Mouse (Mus musculus): ENCODE results near the gene Fbxw11. TPM values are rescaled to one million over a fixed set of nuclear protein-coding genes. Genes with fewer than 3 reads are reported as not detected.

The Fbxw11 gene
- polyA plus RNA-seq, 1 experiment from 2014 or later, result 114 TPM

DNA sequence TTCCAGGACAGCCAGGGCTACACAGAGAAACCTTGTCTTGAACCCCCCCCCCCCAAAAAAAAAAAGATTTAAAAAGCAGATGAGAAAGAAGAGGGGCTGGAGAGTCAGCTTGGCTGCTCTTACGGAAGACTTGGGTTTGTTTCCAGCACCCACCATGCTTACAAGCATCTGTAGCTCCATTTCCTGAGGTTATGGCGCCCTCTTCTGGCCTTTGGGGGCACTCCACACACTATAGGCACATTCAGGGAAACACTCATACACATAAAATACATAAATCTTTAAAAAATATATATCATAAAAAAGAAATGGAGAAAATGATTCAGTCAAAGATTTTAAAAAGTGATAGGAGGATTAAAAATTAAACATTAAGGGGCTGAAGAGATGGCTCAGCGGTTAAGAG lies 9.0 kb upstream of the Fbxw11 start:
- H3K4me3 ChIP-seq (replicated peaks; ENCODE audit: low read length), result no peak overlapping the region
- 73% methylated on average over 3 of the region's 3 CpGs for WGBS

DNA sequence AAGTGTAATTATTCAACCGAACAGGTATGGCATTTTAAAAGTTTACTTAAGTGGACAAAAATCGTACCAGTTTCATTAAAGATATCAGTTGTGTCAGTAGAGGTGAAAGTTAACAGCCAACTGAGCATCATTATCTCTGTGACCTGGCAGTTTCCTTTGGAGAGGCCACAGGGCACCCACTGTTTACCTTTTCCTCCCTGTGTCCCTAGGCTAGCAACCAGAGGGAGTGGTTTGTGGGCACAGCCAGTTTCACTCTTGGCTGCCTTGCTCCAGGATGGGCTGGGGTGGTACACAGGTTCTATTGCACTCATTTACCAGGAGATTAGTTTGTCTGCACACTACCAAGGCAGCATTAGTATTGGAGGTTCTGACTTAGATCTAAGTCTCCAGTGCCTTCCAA lies 8.4 kb upstream of the Fbxw11 start:
- H3K36me3 ChIP-seq (replicated peaks; ENCODE audit: control insufficient read depth, insufficient read depth), result no peaks in the 10 kb centered on the region
- no peak overlapping the region for H3K9ac ChIP-seq
- H3K4me2 ChIP-seq (replicated peaks), result no peak overlapping the region
- ATAC-seq (ENCODE audit: low FRiP score) (no peak), DNase-seq (ENCODE audit: low spot score) (no peak)
- no peaks in the 10 kb centered on the region for H3K27me3 ChIP-seq (ENCODE audit: control insufficient read depth, insufficient read depth, low read length)
- no peak overlapping the region for H3K27ac ChIP-seq
- 92% methylated on average over 2 of the region's 2 CpGs for WGBS
- H3K9me3 ChIP-seq (ENCODE audit: control insufficient read depth, low read length), result no peaks in the 10 kb centered on the region
- no peak overlapping the region for H3K4me3 ChIP-seq (replicated peaks; ENCODE audit: low read length)
- no peaks in the 10 kb centered on the region for H3K4me1 ChIP-seq (replicated peaks; ENCODE audit: control insufficient read depth, insufficient read depth, low read length)

More for the DNA sequence above, 9.0 kb upstream of the Fbxw11 start:
- Histone ChIP-seq H3K9ac (no peak overlapping the region), H3K9me3 (ENCODE audit: control insufficient read depth, low read length) (no peaks in the 10 kb centered on the region), H3K4me2 (replicated peaks) (no peak overlapping the region), H3K27ac (no peak overlapping the region), H3K27me3 (ENCODE audit: control insufficient read depth, insufficient read depth, low read length) (no peaks in the 10 kb centered on the region), H3K4me1 (replicated peaks; ENCODE audit: control insufficient read depth, insufficient read depth, low read length) (no peaks in the 10 kb centered on the region), H3K36me3 (replicated peaks; ENCODE audit: control insufficient read depth, insufficient read depth) (no peaks in the 10 kb centered on the region)
- no peak for ATAC-seq (ENCODE audit: low FRiP score)
- DNase-seq (ENCODE audit: low spot score), result no peak

DNA sequence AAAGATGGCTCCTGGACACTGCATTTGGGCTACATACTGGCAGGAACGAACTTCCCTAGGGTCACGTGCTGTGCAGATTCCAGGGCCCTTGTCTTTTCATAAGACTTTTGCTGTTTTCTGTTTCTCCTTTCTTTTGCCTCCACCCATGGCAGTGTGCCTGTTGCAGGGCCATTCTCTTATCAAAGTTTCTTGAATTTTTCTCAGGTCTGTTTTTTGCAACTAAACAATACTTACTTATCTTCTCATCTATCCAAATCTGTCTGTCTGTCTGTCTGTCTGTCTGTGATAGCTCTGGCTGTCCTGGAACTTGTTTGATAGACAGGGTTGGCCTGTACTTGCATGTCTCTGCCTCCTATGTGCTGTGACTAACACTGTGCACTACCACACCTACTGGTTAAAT lies 7.7 kb upstream of the Fbxw11 start:
- H3K27ac ChIP-seq, result no peak overlapping the region
- H3K36me3 ChIP-seq (replicated peaks; ENCODE audit: control insufficient read depth, insufficient read depth), result no peaks in the 10 kb centered on the region
- DNase-seq (ENCODE audit: low spot score) (no peak), ATAC-seq (ENCODE audit: low FRiP score) (no peak)
- H3K4me2 ChIP-seq (replicated peaks), result no peak overlapping the region
- no peaks in the 10 kb centered on the region for H3K27me3 ChIP-seq (ENCODE audit: control insufficient read depth, insufficient read depth, low read length)
- no peaks in the 10 kb centered on the region for H3K4me1 ChIP-seq (replicated peaks; ENCODE audit: control insufficient read depth, insufficient read depth, low read length)
- no peaks in the 10 kb centered on the region for H3K9me3 ChIP-seq (ENCODE audit: control insufficient read depth, low read length)
- H3K9ac ChIP-seq, result no peak overlapping the region
- 58% methylated on average over 2 of the region's 2 CpGs for WGBS
- H3K4me3 ChIP-seq (replicated peaks; ENCODE audit: low read length), result no peak overlapping the region

DNA sequence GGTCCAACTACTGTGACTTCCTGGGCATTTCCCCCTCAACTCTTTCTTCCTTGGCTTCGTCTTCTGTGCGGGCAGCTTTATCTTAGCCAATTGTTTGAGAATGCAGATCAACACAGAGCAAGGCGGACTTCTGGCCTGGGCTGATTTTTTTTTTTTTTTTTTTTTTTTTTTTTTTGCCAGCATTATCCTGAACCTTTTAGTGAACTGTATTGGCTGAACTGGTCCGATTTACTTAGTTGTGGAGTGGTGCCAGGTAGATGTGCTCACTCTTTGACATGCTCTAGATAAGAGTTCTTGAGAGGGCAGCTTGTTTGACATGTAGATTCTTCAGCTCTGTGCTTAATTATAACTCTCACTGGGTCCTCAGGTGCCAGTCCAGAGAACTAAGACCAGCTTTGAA lies 6.2 kb upstream of the Fbxw11 start:
- Histone ChIP-seq H3K9ac (no peak overlapping the region), H3K4me2 (replicated peaks) (no peak overlapping the region), H3K36me3 (replicated peaks; ENCODE audit: control insufficient read depth, insufficient read depth) (no peaks in the 10 kb centered on the region), H3K27ac (no peak overlapping the region), H3K9me3 (ENCODE audit: control insufficient read depth, low read length) (no peaks in the 10 kb centered on the region), H3K4me1 (replicated peaks; ENCODE audit: control insufficient read depth, insufficient read depth, low read length) (peaks cover 3% of the 10 kb centered on the region), H3K4me3 (replicated peaks; ENCODE audit: low read length) (no peak overlapping the region), H3K27me3 (ENCODE audit: control insufficient read depth, insufficient read depth, low read length) (no peaks in the 10 kb centered on the region)
- ATAC-seq (ENCODE audit: low FRiP score) (no peak), DNase-seq (ENCODE audit: low spot score) (no peak)
- 86% methylated on average over 4 of the region's 4 CpGs for WGBS

DNA sequence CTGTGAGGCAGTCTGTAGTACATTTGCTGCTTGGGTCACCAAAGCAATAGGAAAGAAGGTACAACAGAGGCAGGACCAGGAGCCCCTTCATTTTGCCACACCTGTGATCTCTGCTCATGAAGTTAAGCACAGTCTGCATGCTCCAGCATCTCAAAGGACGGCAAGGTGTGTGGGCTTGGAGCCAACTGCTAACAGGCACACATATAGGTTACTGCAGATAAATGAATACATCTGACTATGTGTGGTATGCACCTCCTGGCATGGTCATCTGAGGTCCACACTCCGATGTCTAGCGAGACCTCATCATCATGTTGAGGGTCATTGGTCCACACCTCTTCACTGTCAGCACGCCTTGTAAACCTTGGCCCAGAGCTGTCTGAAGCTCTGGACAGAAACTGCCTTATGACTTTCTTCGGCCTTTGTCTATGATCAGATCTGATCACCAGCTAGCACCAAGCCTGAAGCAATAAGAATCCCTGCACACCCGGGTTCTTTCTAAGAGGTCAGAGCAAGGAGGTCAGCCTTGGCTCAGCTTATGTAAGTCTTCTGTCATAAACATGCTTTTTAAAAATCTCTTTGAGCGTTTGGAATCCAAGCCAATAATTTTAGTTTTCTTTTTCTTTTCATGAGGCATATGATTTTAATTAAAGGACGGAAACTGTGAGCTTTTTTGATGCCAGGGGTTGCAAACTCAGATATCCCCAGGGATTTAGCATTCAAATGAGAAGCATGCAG lies 3.8 kb upstream of the Fbxw11 start:
- no peak overlapping the region for H3K9ac ChIP-seq
- no peaks in the 10 kb centered on the region for H3K9me3 ChIP-seq (ENCODE audit: control insufficient read depth, low read length)
- ATAC-seq (ENCODE audit: low FRiP score) (no peak), DNase-seq (ENCODE audit: low spot score) (no peak)
- no peaks in the 10 kb centered on the region for H3K27me3 ChIP-seq (ENCODE audit: control insufficient read depth, insufficient read depth, low read length)
- WGBS, result 82% methylated on average over 8 of the region's 8 CpGs
- no peak overlapping the region for H3K4me2 ChIP-seq (replicated peaks)
- peaks cover 9% of the 10 kb centered on the region for H3K4me1 ChIP-seq (replicated peaks; ENCODE audit: control insufficient read depth, insufficient read depth, low read length)
- no peak overlapping the region for H3K27ac ChIP-seq
- H3K36me3 ChIP-seq (replicated peaks; ENCODE audit: control insufficient read depth, insufficient read depth), result no peaks in the 10 kb centered on the region
- H3K4me3 ChIP-seq (replicated peaks; ENCODE audit: low read length), result no peak overlapping the region

DNA sequence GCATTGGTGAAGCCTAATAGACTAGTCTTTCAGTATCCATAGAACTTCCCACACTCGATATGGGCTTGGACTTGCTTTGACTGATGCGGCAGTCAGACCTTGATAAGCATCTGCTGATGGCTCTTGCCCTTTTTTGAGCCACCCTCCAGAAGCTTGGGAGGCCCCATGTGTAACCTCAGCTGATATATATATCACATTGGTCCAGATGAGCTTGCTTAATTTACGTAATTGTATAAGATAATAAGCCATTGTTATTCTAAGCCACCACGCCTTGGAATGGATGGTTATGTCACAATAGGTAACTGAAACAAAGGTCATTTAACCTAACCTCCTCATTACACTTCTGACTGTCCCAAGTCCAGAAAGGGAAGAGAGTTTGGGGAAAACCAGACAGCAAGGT lies 1.9 kb upstream of the Fbxw11 start:
- Histone ChIP-seq H3K27me3 (ENCODE audit: control insufficient read depth, insufficient read depth, low read length) (no peaks in the 10 kb centered on the region), H3K4me1 (replicated peaks; ENCODE audit: control insufficient read depth, insufficient read depth, low read length) (peaks cover 16% of the 10 kb centered on the region), H3K9me3 (ENCODE audit: control insufficient read depth, low read length) (no peaks in the 10 kb centered on the region), H3K36me3 (replicated peaks; ENCODE audit: control insufficient read depth, insufficient read depth) (no peaks in the 10 kb centered on the region), H3K9ac (no peak overlapping the region), H3K4me3 (replicated peaks; ENCODE audit: low read length) (no peak overlapping the region), H3K27ac (no peak overlapping the region), H3K4me2 (replicated peaks) (no peak overlapping the region)
- DNase-seq (ENCODE audit: low spot score) (no peak), ATAC-seq (ENCODE audit: low FRiP score) (no peak)
- WGBS, result 96% methylated on average over 4 of the region's 4 CpGs

DNA sequence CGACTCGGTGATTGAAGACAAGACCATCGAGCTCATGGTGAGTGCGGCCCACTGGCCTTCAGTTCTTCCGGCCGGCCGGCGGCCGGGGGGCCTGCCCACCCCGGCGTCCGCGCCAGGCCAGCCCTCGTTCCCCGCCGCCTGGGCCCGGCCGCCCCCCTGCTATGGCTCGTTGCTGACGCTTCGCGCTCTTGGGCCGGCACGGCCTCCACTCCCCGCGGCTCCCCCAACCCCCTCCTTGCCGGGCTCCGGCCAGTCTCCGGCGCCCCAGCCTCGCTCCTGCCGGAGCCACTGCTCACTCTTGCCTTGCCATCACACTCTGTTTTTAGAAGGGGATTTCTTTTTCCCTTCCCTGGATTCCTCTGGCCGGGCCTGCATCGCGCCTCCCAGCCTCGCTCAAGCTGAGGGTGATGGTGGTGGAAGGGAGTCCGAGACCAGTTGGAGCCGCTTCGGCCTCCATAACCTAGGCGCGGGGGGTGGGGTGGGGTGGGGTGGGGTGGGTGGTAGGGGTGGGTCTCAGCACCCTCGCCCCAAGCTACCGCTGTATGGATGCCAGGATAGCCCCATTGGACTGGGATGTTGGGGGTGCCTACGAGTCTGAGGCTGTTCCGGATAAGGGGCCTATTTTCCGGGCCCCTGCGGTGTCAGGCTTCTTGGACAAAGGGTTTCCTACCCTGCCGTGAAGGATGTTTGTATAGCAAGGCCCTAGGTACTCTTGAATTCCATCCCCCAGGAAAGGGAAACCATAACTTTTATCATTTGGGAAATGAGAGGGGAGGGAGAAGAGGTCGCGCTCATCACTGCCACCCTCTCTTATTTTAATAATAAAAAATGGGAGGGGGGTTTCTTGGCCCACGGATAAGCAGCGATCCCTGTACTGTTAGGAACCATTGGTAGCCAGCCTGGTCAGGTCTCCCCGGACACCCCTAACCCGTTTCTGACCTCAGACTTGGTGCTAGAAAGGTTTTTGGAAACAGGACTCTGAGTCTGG lies 669 bp downstream of the Fbxw11 start:
- H3K9me3 ChIP-seq (ENCODE audit: control insufficient read depth, low read length), result no peaks in the 10 kb centered on the region
- peak overlapping the region; percentile 96 for H3K9ac ChIP-seq
- H3K27ac ChIP-seq, result peak overlapping the region; percentile 99
- peak overlapping the region; percentile 87 for H3K4me2 ChIP-seq (replicated peaks)
- H3K4me1 ChIP-seq (replicated peaks; ENCODE audit: control insufficient read depth, insufficient read depth, low read length), result peaks cover 16% of the 10 kb centered on the region
- no peaks in the 10 kb centered on the region for H3K36me3 ChIP-seq (replicated peaks; ENCODE audit: control insufficient read depth, insufficient read depth)
- ATAC-seq (ENCODE audit: low FRiP score) (peak; percentile 59), DNase-seq (ENCODE audit: low spot score) (no peak)
- no peaks in the 10 kb centered on the region for H3K27me3 ChIP-seq (ENCODE audit: control insufficient read depth, insufficient read depth, low read length)
- H3K4me3 ChIP-seq (replicated peaks; ENCODE audit: low read length), result peak overlapping the region; percentile 98
- WGBS, result under 1% methylated on average over 49 of the region's 54 CpGs

DNA sequence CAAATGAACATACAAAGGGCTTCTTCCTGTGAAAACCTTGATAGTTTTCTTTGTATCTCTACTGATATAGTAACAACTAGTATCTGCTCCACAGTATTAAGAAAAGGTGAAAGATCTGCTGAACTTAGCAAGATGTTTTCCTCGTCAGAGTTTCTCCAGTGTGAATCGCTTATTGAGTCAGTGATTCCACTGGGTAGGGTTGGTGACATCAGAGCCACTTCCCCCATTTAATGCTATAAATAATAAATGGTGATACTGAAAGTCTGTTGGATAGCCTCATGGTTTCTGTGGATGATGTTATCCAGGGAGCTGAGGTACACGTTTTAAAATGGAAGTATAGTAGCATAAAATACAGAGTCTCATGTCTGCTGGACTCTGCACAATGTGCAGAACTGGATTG lies 1.5 kb downstream of the Fbxw11 start:
- H3K27ac ChIP-seq, result peak overlapping the region; percentile 99; the same call in 1 of the 2 replicates

DNA sequence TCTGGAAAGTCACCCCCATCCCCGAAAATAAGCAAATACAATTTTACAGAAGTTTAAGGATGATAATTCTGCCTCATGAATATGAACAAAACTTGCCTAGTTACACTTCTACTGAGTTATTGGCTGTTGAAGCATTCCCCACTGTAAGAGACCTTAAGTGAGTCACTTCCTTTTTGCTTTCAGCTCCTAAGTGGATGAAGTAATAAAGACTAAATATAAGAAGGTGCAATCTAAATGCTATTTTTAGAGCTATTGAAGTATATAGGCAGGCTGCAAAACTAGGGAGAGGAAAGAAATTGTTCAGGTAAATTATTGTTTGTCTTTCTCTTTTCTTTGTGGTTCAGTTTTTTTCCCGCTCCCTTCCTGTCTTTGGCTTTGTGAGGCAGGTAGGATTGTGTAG lies 4.7 kb downstream of the Fbxw11 start:
- H3K4me3 ChIP-seq (replicated peaks; ENCODE audit: low read length), result no peak overlapping the region
- H3K4me2 ChIP-seq (replicated peaks), result no peak overlapping the region
- no peak for DNase-seq (ENCODE audit: low spot score)
- no peaks in the 10 kb centered on the region for H3K36me3 ChIP-seq (replicated peaks; ENCODE audit: control insufficient read depth, insufficient read depth)
- H3K9me3 ChIP-seq (ENCODE audit: control insufficient read depth, low read length), result no peaks in the 10 kb centered on the region
- H3K27me3 ChIP-seq (ENCODE audit: control insufficient read depth, insufficient read depth, low read length), result no peaks in the 10 kb centered on the region
- H3K9ac ChIP-seq, result no peak overlapping the region
- WGBS, result 89% methylated on average over 2 of the region's 2 CpGs
- H3K27ac ChIP-seq, result no peak overlapping the region
- ATAC-seq (ENCODE audit: low FRiP score), result no peak
- peaks cover 12% of the 10 kb centered on the region for H3K4me1 ChIP-seq (replicated peaks; ENCODE audit: control insufficient read depth, insufficient read depth, low read length)

More for the DNA sequence above, 1.5 kb downstream of the Fbxw11 start:
- Histone ChIP-seq H3K9ac (peak overlapping the region; percentile 96), H3K4me2 (replicated peaks) (peak overlapping the region; percentile 87), H3K27me3 (ENCODE audit: control insufficient read depth, insufficient read depth, low read length) (no peaks in the 10 kb centered on the region), H3K9me3 (ENCODE audit: control insufficient read depth, low read length) (no peaks in the 10 kb centered on the region), H3K4me1 (replicated peaks; ENCODE audit: control insufficient read depth, insufficient read depth, low read length) (peaks cover 16% of the 10 kb centered on the region), H3K36me3 (replicated peaks; ENCODE audit: control insufficient read depth, insufficient read depth) (no peaks in the 10 kb centered on the region), H3K4me3 (replicated peaks; ENCODE audit: low read length) (peak overlapping the region; percentile 98)
- ATAC-seq (ENCODE audit: low FRiP score), result no peak
- DNase-seq (ENCODE audit: low spot score), result no peak
- WGBS, result 46% methylated on average over 3 of the region's 3 CpGs
